Mouse (Mus musculus) neural tube, embryonic 15.5 days (tissue): ENCODE data around the gene B230118H07Rik. TPM values are rescaled to one million over a fixed set of nuclear protein-coding genes. Genes with fewer than 3 reads are reported as not detected.

Experiments
- ATAC-seq: fragments of 200-750 bp; cut with Nextera tagmentation; 2 replicates; pipeline ENCODE4 v1.8.0; 2017; ENCODE audit warnings: mild to moderate bottlenecking, moderate TSS enrichment, moderate library complexity; ENCODE audit not compliant: low FRiP score
- H3K27ac ChIP-seq: fragments of 300-500 bp; sonication (generic); replicated peaks from 2 replicates; pipeline ENCODE4 v1.5.1; 2015; ENCODE audit warnings: mild to moderate bottlenecking, inconsistent platforms
- H3K27me3 ChIP-seq: fragments of 300-500 bp; sonication (generic); replicated peaks from 2 replicates; pipeline ENCODE4 v1.6.1; 2015; ENCODE audit warnings: inconsistent platforms
- H3K36me3 ChIP-seq: fragments of 300-500 bp; sonication (generic); 2 replicates; pipeline ENCODE4 v1.6.1; 2015; ENCODE audit warnings: inconsistent platforms
- H3K4me1 ChIP-seq: fragments of 300-500 bp; sonication (generic); 2 replicates; pipeline ENCODE4 v1.6.1; 2015; ENCODE audit warnings: inconsistent platforms
- H3K4me2 ChIP-seq: fragments of 300-500 bp; sonication (generic); 2 replicates; pipeline ENCODE4 v1.6.1; 2015; ENCODE audit warnings: inconsistent platforms, mild to moderate bottlenecking, moderate library complexity
- H3K4me3 ChIP-seq: fragments of 300-500 bp; sonication (generic); replicated peaks from 2 replicates; pipeline ENCODE4 v1.5.1; 2015; ENCODE audit warnings: mild to moderate bottlenecking, inconsistent platforms
- H3K9ac ChIP-seq: fragments of 300-500 bp; sonication (generic); replicated peaks from 2 replicates; pipeline ENCODE4 v1.6.1; 2015; ENCODE audit warnings: mild to moderate bottlenecking, inconsistent platforms
- H3K9me3 ChIP-seq: fragments of 300-500 bp; sonication (generic); replicated peaks from 2 replicates; pipeline ENCODE4 v1.6.1; 2016; ENCODE audit warnings: inconsistent platforms
- WGBS: fragments of 180-500 bp; shearing (Covaris S2); methylation state at CpG from one replicate; pipeline ENCODE4 v1.1.7; 2015; ENCODE audit warnings: mixed read lengths; 5-methylcytosine and 5-hydroxymethylcytosine counted together
- polyA plus RNA-seq: library from polyadenylated mRNA; unstranded; fragments of >200 nt; fragmentation: Nextera tagmentation; extraction: Ambion mirVana; gene quantifications from 2 replicates; pipeline ENCODE4 v1.2.1, GENCODE M21; 2015

The B230118H07Rik gene
- polyA plus RNA-seq, result 50.1 and 53.8 TPM in 2 replicates

DNA sequence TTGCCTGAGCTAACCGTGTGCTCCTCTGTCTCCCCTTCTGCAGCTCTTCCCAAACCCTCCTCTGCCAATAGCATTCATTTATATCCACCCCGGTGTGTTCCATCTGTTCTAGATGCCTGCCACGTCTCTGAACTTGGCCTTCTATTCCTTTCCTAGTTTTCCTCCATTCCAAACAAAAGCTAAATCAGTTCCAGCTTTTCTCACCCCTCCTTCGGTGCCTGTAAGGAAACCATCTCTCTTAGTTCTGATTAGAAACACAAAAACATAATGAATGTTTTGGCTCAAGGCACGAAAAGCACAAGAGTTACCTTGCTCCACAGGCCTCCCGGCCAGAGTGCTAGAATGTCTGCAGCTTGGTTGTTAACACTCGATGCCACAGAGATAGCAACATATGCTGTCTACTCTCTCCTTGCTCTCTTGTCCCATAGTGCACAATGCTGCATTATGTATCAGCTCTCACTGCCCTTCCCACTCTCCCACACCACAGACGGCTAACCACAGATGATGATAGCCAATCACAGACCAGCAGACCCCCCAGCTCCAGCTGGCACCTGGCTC is at the start of gene B230118H07Rik, which contains the start of gene Rag1:
TSS of gene B230118H07Rik (minus strand) at position 419 of the 558 bp plus-strand sequence.
TSS of gene Rag1 (minus strand) at position 388 of the 558 bp plus-strand sequence.
- H3K4me3 ChIP-seq, result no peak within 1 kb of the TSS
- no peak for ATAC-seq
- H3K27me3 ChIP-seq, result no peaks in the 10 kb centered on the region
- H3K9ac ChIP-seq, result 0 out of 2 replicates have a peak within 1 kb of the TSS, but pooled peaks have one; percentile 14
- H3K9me3 ChIP-seq, result no peaks in the 10 kb centered on the region
- WGBS, result 35% methylated on average over 8 of the region's 8 CpGs
- H3K4me1 ChIP-seq, result peaks cover 12% of the 10 kb centered on the region
- no peak within 1 kb of the TSS for H3K4me2 ChIP-seq
- H3K36me3 ChIP-seq, result no peaks in the 10 kb centered on the region
- H3K27ac ChIP-seq, result no peak within 1 kb of the TSS

DNA sequence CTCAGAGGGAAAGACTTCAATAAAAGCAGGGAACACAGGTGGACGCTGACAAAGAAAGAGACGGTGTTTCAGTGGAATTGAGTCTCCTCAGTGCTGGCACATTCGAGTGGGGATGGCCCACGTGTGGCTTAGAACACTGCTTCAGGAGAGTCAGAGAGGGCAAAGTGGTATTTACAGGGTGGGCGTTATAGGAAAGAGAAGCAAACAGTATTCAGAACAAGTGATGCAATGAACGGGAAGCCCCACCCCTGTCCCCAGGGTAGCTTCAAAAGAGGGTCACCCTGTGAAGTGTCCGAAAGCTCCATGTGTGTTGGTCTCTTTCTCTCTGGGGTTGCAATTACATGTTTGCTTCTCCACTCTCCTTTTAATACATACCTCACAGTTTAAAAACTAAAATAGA is 46.3 kb upstream of the B230118H07Rik start:
- ATAC-seq, result no peak
- H3K4me2 ChIP-seq, result no peak overlapping the region
- H3K9me3 ChIP-seq, result no peaks in the 10 kb centered on the region
- WGBS, result 89% methylated on average over 7 of the region's 7 CpGs
- H3K36me3 ChIP-seq, result peaks cover 32% of the 10 kb centered on the region
- no peak overlapping the region for H3K27ac ChIP-seq
- no peaks in the 10 kb centered on the region for H3K4me1 ChIP-seq
- no peak overlapping the region for H3K4me3 ChIP-seq
- no peaks in the 10 kb centered on the region for H3K27me3 ChIP-seq
- no peak overlapping the region for H3K9ac ChIP-seq

DNA sequence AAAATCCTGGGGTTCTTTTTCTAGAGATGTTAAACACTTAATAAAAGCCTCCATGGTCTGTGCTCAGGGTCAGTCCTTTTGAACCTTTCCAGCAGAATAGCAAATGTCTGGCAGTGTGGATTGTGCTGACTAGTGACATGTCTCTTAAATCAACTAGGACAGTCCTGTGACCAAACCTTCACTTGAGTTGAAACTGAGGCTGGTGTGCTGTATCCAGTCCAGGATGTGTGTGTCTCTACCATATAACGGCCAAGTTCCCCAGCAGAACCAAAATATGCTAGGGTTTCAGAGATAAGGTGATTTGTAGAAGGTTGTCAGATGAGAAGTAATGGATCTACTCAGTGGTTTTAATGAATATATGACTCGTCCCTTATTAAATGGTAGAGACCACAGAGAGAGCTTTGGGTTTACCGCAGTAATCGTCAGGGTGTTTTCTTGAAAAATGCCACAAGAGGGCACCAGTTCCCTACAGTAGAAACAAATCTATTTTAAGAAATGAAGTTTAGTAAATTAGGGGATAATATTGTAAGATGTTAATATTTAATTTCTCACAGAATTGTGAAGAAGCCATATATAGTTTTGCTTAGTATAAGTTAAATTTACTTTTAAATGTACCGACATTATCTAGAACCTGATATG is 44.4 kb upstream of the B230118H07Rik start:
- Histone ChIP-seq H3K36me3 (peaks cover 35% of the 10 kb centered on the region), H3K4me1 (no peaks in the 10 kb centered on the region)
- no peak for ATAC-seq

DNA sequence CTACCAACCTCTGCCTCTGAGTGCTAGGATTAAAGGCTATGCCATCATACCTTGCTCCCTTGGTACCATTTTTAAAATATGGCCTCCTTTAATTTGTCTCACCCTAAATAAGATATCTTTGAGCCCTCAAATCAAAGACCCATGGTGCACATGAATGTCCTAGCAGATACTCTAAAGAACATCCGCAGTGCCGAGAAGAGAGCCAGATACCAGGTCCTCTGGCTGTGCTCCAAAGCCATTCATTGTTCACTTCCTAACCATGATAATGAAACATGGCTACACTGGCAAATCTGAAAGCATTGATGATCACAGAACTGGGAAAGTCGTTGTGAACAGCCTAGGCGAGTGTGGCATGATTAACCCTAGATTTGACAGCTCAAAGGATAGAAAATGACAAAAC is 43.7 kb upstream of the B230118H07Rik start:
- Histone ChIP-seq H3K27me3 (no peaks in the 10 kb centered on the region), H3K4me3 (no peak overlapping the region), H3K36me3 (peaks cover 31% of the 10 kb centered on the region), H3K9ac (no peak overlapping the region), H3K27ac (no peak overlapping the region), H3K4me2 (no peak overlapping the region), H3K9me3 (no peaks in the 10 kb centered on the region), H3K4me1 (no peaks in the 10 kb centered on the region)
- no peak for ATAC-seq
- WGBS, result 65% methylated on average over 4 of the region's 4 CpGs

More for the DNA sequence above, 44.4 kb upstream of the B230118H07Rik start:
- no peaks in the 10 kb centered on the region for H3K27me3 ChIP-seq
- no peak overlapping the region for H3K4me2 ChIP-seq
- WGBS, result 56% methylated on average over 5 of the region's 5 CpGs
- no peak overlapping the region for H3K9ac ChIP-seq
- H3K4me3 ChIP-seq, result no peak overlapping the region
- H3K27ac ChIP-seq, result no peak overlapping the region
- H3K9me3 ChIP-seq, result no peaks in the 10 kb centered on the region

DNA sequence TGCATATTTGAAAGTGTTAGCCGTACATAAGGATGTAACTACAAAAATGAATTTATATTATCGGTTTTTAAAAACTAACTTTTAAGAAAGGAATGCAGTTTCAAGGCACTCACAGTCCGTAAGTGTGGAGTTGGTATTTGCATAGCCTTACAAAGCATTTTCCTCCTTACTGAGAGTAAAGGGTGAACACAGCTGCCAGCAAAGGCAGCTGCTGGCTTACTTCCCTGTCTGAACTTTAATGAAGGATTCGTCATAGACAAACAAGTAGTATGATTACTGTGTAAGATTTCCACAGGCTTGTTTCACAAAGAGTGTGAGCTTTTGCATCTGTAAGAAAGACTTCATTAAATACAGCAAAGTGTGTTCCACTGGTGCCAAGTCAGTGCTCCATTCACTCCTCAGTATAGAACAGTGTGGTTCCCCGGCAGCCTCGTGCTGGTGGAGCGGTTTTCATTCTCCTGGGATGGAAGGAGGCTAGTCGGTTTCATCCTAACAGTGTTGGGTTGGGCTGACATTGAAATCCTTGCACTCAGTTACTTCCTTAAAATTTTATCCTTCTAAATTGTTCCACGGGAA is 41.0 kb upstream of the B230118H07Rik start:
- no peak overlapping the region for H3K4me3 ChIP-seq
- no peak overlapping the region for H3K9ac ChIP-seq
- no peak for ATAC-seq
- 90% methylated on average over 9 of the region's 9 CpGs for WGBS
- no peaks in the 10 kb centered on the region for H3K4me1 ChIP-seq
- H3K27ac ChIP-seq, result no peak overlapping the region
- no peak overlapping the region for H3K4me2 ChIP-seq
- peaks cover 24% of the 10 kb centered on the region for H3K36me3 ChIP-seq
- H3K27me3 ChIP-seq, result no peaks in the 10 kb centered on the region
- no peaks in the 10 kb centered on the region for H3K9me3 ChIP-seq

DNA sequence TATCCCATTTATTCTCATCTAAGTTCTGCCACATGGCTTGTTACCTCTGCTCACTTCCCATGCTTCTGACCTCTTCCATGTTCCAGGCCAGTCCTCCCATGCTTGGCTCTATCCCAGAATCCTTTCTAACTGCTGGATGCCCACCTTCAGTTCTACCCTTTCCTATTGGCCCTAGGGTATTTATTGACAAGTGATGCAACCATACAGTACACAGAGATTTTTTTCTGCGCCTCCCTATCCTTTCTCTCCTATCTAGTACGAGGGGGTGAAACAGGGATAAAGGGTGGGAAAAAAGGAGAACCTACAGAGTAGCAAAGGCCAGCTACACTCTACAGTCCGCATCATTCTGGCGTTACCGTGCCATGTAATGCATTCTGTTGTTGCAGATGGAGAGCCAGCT is 38.7 kb upstream of the B230118H07Rik start:
- Histone ChIP-seq H3K4me3 (no peak overlapping the region), H3K9ac (no peak overlapping the region), H3K27ac (no peak overlapping the region), H3K4me1 (no peaks in the 10 kb centered on the region), H3K4me2 (no peak overlapping the region), H3K9me3 (no peaks in the 10 kb centered on the region), H3K36me3 (peaks cover 34% of the 10 kb centered on the region), H3K27me3 (no peaks in the 10 kb centered on the region)
- no peak for ATAC-seq
- WGBS, result 82% methylated on average over 5 of the region's 5 CpGs

DNA sequence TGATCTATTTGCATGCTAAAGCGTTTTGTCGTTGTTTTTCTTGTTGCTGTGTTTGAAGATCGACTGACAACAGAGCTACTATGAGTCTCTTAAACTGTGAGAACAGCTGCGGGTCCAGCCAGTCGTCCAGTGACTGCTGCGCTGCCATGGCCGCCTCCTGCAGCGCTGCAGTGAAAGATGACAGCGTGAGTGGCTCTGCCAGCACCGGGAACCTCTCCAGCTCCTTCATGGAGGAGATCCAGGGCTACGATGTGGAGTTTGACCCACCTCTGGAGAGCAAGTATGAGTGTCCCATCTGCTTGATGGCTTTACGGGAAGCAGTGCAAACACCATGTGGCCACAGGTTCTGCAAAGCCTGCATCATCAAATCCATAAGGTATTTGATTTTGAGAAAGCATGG is 35.1 kb upstream of the B230118H07Rik start:
- Histone ChIP-seq H3K4me2 (no peak overlapping the region), H3K36me3 (peaks cover 17% of the 10 kb centered on the region; the same call in 1 of the 2 replicates), H3K9me3 (no peaks in the 10 kb centered on the region), H3K27ac (no peak overlapping the region), H3K4me1 (peaks cover 2% of the 10 kb centered on the region), H3K9ac (no peak overlapping the region), H3K27me3 (no peaks in the 10 kb centered on the region), H3K4me3 (no peak overlapping the region)
- 89% methylated on average over 12 of the region's 12 CpGs for WGBS
- ATAC-seq, result no peak

DNA sequence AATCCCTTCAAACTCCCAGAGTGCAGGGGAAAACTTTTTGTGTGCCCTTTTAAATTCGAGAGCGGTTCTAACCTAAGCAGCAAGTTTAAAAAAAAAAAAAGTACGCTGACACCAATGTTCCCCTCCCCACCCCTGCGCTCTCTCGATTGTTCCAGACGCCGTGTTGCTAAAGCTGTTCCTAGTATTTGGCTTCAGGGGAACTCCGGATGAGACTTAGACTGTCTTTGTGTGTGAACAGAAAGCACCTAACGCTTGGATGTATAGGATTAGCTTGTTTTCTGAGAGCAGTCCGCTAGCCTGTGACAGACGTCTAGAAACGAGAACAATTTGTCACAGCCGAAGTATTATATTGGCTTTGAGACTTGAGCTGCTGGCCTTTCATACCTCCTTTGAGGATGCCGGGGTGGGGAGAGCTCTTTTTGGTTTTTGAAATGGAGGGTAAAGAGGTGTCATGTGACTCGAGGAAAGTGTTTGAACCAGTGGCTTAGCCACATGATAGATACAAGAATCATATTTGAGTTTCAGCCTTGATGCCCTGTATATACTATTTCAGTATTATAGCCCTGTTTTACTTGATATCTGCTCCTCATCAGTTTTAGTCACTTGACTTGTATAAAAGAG is 29.9 kb upstream of the B230118H07Rik start:
- Histone ChIP-seq H3K4me2 (peak overlapping the region; percentile 82), H3K4me3 (peak overlapping the region; percentile 81), H3K9ac (peak overlapping the region; percentile 80), H3K27me3 (0 out of 2 replicates have a peak, but pooled peaks cover 2% of the 10 kb centered on the region), H3K27ac (no peak overlapping the region), H3K9me3 (no peaks in the 10 kb centered on the region), H3K4me1 (peaks cover 10% of the 10 kb centered on the region), H3K36me3 (0 out of 2 replicates have a peak, but pooled peaks cover 3% of the 10 kb centered on the region)
- WGBS, result 2% methylated on average over 15 of the region's 15 CpGs
- no peak for ATAC-seq

DNA sequence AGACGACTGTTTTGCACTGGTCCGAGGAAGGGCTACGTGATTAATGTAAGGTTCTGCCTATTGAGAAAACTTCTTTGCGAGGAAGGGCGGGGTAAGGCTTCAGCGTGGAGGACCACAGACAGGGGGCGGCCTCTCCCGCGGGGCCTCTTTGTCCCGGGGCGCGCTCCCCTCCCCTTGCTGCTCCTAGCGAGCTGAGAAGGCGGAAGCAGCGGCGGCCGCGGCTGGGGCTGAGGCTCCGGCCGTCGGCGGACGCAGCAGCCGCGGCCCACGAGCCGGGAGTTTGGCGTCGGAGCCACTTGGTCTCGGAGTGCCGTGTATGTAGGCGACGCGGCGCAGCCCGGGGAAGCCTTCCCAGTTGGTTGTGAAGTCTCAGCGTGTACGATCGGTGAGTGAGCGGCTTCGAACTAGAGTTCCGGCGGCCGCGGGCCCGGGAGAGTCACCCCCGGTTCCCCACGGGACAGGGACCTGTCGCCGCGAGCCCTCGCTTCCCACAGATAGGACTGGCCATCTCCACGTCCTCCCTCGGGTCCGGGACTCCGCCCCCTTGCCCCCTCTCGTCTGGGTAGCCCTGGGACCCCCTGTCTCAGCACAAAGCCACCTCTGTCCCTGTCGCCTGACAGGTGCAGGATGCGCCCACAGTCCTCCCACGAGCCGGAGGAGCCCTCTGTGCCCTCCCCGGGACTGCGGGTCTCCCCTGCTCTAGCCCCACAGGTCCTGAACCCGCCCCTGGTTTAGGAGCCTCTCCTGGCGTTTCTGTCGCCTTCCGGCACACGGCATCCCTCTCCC is 29.1 kb upstream of the B230118H07Rik start, which contains the start of gene Traf6:
TSS of gene Traf6 (plus strand) at position 194 of the 786 bp plus-strand sequence.
- Histone ChIP-seq H3K4me2 (peak within 1 kb of the TSS; percentile 82), H3K36me3 (no peaks in the 10 kb centered on the region), H3K9me3 (no peaks in the 10 kb centered on the region), H3K4me1 (peaks cover 10% of the 10 kb centered on the region), H3K4me3 (peak within 1 kb of the TSS; percentile 81), H3K27ac (peak within 1 kb of the TSS; percentile 49), H3K27me3 (0 out of 2 replicates have a peak, but pooled peaks cover 2% of the 10 kb centered on the region), H3K9ac (peak within 1 kb of the TSS; percentile 80)
- ATAC-seq, result peak; percentile 90
- under 1% methylated on average over 67 of the region's 68 CpGs for WGBS

DNA sequence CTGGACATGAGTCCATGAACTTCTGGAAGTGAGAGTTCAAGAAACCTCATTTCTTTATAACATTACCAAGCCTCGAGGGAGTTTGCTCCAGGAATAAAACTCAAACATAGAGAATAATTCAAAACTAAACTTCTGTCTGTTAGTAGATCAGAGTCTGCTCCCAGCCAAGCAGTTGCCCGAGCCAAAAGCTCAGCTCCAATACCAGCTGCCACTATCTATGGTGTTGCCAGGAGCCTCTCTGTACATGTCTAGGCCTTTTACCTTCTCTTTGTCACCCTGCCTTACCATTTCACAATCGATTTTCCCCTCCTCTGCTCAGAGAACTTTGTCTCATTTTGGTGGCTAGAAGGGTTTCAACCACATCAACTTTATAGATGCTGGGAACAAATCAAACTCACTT is 24.2 kb upstream of the B230118H07Rik start:
- Histone ChIP-seq H3K9ac (no peak overlapping the region), H3K4me1 (no peaks in the 10 kb centered on the region), H3K36me3 (no peaks in the 10 kb centered on the region), H3K27me3 (0 out of 2 replicates have a peak, but pooled peaks cover 2% of the 10 kb centered on the region), H3K27ac (no peak overlapping the region), H3K9me3 (no peaks in the 10 kb centered on the region), H3K4me3 (no peak overlapping the region), H3K4me2 (no peak overlapping the region)
- no peak for ATAC-seq
- WGBS, result 80% methylated on average over 3 of the region's 3 CpGs

DNA sequence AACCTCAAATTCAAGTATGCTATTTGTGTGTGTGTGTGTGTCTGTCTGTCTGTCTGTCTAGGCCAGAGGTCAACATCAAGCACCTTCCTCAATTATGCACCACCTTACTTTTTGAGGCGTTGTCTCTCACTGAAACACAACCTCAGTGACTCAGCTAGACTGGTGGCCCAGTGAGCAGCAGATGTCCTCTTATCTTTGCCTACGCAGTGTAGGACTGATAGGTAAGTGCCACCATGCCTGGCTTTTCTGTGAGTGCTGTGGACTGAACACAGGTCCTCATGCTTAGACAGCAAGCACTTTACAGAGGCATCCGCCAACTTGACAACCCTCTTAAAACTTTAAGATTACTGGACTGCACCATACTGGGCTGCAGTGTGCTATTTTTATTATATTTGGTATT is 19.4 kb upstream of the B230118H07Rik start:
- Histone ChIP-seq H3K4me1 (no peaks in the 10 kb centered on the region), H3K36me3 (no peaks in the 10 kb centered on the region), H3K4me3 (no peak overlapping the region), H3K9me3 (no peaks in the 10 kb centered on the region), H3K27ac (no peak overlapping the region), H3K4me2 (no peak overlapping the region), H3K9ac (no peak overlapping the region), H3K27me3 (no peaks in the 10 kb centered on the region)
- no peak for ATAC-seq
- 93% methylated on average over 3 of the region's 3 CpGs for WGBS
